Mouse (Mus musculus): ENCODE results near the gene Zkscan17. TPM values are rescaled to one million over a fixed set of nuclear protein-coding genes. Genes with fewer than 3 reads are reported as not detected.
A peak's percentile ranks its signal among the peaks of the same experiment; 100 is the strongest.

Gene Zkscan17
- polyA plus RNA-seq, 1 experiment = not detected

DNA sequence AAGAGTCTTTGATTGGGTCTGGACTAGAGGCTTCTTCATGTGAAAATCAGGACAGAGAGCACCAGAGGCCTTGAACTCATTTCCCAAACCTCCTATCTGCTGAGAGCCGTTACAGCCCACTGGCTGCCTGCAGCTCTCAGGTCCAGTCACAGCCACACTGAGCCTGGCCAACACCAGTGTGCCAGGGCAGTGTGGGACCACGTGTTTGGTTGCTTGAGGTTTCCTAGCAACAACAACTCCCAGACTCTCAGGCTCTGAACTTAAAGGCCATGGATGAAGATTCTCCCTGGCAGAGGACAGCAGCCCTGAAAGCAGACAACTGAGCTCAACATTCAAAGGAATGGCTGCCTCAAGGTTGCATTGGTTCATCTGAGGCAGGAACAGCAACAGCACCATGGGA is 40.9 kb downstream of the Zkscan17 start:
- no peak for TF ChIP-seq CTCF (IDR thresholded peaks at IDR 0.05; ENCODE audit: insufficient read depth, low read depth, low read length)
- no peak for TF ChIP-seq POLR2A (IDR thresholded peaks at IDR 0.05; ENCODE audit: insufficient read depth, low read depth, low read length)
- Histone ChIP-seq H3K27ac (ENCODE audit: insufficient read depth, low read depth, low read length) (no peak overlapping the region), H3K4me1 (ENCODE audit: control insufficient read depth, insufficient read depth, low read length) (no peaks in the 10 kb centered on the region), H3K4me3 (ENCODE audit: insufficient read depth, low read depth, low read length) (no peak overlapping the region)
- WGBS = 55% methylated on average over 2 of the region's 2 CpGs

DNA sequence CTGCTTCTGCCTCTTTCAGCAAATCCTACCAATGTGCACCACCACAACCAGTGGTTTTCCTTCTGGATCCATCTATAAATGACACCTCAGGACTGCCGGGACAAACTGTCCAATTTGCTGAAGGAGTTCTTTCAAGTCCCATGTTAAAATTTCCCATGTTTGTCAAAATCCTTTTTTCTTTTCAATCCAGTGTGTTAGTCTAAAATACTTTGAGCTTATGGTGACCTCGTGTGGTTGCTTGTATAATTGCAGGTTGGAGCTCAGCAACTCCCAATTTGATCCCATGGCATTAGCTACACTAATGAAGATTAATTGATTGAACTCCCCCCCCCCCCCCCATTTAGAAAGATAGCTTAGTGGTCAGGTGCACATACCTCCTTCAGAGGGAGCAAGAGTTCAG is 43.3 kb downstream of the Zkscan17 start:
- Histone ChIP-seq H3K4me1 (ENCODE audit: control insufficient read depth, insufficient read depth, low read length) (no peaks in the 10 kb centered on the region), H3K4me3 (ENCODE audit: insufficient read depth, low read depth, low read length) (no peak overlapping the region), H3K27ac (ENCODE audit: insufficient read depth, low read depth, low read length) (no peak overlapping the region)
- 1% methylated on average over 2 of the region's 2 CpGs for WGBS
- no peak for TF ChIP-seq POLR2A (IDR thresholded peaks at IDR 0.05; ENCODE audit: insufficient read depth, low read depth, low read length)
- no peak for TF ChIP-seq CTCF (IDR thresholded peaks at IDR 0.05; ENCODE audit: insufficient read depth, low read depth, low read length)

DNA sequence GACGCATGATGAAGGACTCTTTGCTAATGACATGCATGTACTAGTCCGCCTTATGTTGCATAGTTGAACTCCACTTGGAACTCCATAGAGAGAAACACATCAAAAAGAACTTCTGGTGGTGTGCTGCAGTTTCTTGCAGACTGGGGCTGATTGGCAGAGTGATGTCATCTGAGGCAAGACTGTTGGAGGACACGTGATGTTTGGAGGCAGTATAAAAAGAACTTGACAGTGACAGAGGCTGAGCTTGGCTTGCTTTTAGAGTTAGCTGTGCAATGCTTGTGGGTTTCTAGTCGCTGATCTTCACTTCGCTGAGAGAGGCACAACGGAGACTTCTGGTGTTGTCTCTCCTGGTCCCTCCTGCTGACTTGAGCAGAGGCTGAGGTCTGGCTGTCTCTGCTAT is 49.3 kb downstream of the Zkscan17 start:
- Histone ChIP-seq H3K4me1 (ENCODE audit: control insufficient read depth, insufficient read depth, low read length) (no peaks in the 10 kb centered on the region), H3K4me3 (ENCODE audit: insufficient read depth, low read depth, low read length) (no peak overlapping the region), H3K27ac (ENCODE audit: insufficient read depth, low read depth, low read length) (no peak overlapping the region)
- 72% methylated on average over 6 of the region's 6 CpGs for WGBS
- TF ChIP-seq CTCF (IDR thresholded peaks at IDR 0.05; ENCODE audit: insufficient read depth, low read depth, low read length) = no peak
- no peak for TF ChIP-seq POLR2A (IDR thresholded peaks at IDR 0.05; ENCODE audit: insufficient read depth, low read depth, low read length)

DNA sequence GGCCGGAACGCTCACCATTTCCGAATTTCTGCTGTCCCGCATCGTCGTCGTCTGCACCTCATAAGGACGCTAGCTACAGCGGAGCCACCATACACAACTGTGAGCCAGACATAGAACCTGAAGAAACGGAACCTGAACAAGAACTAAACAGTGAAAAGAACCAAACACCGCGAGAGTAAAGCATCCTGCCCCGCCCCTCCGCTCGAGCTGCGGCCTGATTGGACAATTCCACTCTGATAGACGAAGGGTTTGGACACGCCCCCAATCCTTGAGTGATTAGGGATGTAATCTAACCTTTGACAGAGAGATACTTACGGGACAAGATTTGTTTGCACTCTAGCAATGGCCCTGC is 54.2 kb downstream of the Zkscan17 start, which contains the start of gene Zfp867:
Gene Zfp867 (minus strand): TSS at position 149 of the 352 bp plus-strand sequence.
- Histone ChIP-seq H3K4me1 (ENCODE audit: control insufficient read depth, insufficient read depth, low read length) (peaks cover 4% of the 10 kb centered on the region), H3K4me3 (ENCODE audit: insufficient read depth, low read depth, low read length) (peak within 1 kb of the TSS; percentile 71), H3K27ac (ENCODE audit: insufficient read depth, low read depth, low read length) (no peak within 1 kb of the TSS)
- TF ChIP-seq POLR2A (IDR thresholded peaks at IDR 0.05; ENCODE audit: insufficient read depth, low read depth, low read length) = no peak
- whole genome bisulfite sequencing = under 1% methylated on average over 19 of the region's 19 CpGs

DNA sequence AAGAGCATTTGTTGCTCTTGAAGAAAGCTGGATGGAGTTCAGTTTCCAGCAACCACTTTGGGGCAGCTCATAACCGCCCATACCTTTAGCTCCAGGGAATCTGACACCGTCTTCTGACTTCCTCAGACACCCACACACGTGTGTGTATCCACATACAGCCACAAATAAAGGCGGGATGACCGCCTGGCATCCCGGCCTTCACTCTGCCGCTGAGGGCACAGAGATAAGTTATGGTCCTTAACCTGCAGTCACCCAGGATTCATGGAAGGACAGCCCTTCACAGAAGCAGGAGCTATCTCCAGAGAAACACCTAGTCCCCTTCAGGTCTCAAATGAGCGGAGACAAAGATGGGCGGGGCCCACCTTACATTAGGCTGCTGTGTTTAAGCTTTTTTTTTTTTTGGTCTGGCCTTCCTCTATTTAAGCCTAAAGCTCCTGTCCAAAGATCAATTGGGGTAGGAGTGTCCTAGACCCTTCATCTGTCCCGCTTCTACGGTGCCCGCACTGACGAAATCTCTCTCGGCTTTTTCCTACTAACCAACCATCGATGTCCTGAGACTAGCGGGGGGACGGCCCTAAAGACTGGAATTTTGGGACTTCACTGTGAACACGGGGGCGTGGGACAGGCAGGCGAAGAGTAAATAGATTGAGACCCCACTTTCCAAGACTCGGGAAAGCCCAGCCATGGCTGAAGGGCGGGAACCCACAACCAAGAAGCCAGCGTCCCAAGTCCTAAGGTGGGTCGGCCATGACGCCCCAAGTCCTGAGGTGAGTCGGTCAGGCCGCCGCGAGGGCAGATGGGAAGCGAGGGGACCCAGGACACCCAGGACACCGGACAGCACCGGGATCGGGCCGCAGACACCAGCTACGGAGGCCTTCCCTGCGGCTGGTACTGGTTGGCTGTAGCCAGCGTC is 54.9 kb downstream of the Zkscan17 start:
- H3K4me3 ChIP-seq (ENCODE audit: insufficient read depth, low read depth, low read length) = peak overlapping the region; percentile 71
- no peak overlapping the region for H3K27ac ChIP-seq (ENCODE audit: insufficient read depth, low read depth, low read length)
- no peak for TF ChIP-seq POLR2A (IDR thresholded peaks at IDR 0.05; ENCODE audit: insufficient read depth, low read depth, low read length)
- no peak for TF ChIP-seq CTCF (IDR thresholded peaks at IDR 0.05; ENCODE audit: insufficient read depth, low read depth, low read length)
- WGBS = 6% methylated on average over 37 of the region's 37 CpGs
- peaks cover 4% of the 10 kb centered on the region for H3K4me1 ChIP-seq (ENCODE audit: control insufficient read depth, insufficient read depth, low read length)

DNA sequence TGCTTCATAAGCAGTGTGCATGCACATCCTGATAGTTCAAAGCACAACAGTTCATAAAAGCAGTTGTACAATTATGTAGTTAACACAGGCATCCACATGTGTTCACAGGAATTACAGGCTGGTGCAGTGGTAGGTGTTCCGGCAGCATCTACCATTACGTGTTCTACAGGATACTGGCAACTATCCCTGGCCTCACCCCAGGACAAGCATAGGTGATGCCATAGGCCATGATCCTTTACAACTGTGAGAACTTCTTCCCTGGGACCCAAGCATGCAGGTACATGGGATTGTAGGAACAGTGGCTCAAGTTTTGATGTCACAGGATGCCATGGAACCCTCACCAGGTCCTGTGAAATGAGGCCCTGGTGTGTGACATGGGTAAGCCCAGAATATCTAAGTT is 66.1 kb downstream of the Zkscan17 start:
- TF ChIP-seq CTCF (IDR thresholded peaks at IDR 0.05; ENCODE audit: insufficient read depth, low read depth, low read length) (no peak), POLR2A (IDR thresholded peaks at IDR 0.05; ENCODE audit: insufficient read depth, low read depth, low read length) (no peak)
- 97% methylated on average over 2 of the region's 2 CpGs for WGBS

DNA sequence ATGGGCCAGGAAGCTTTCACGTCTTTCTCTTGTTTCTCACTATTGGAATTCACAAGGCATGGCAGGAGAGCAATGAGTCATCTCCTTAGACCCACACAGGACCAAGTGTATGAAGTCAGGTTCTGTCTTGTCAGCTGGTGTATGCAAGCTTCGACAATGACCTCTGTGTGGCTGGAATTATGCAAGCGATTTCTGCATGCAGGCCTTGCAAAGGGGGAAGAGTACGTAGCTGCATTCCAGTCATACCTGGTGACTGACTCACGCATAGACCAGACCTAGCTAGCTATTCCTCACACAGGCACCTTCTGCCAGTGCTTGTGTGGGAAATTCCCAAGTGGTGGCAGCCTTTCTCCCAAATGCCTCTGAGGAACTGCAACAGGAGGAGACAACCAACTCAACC is 67.6 kb downstream of the Zkscan17 start:
- no peak for TF ChIP-seq CTCF (IDR thresholded peaks at IDR 0.05; ENCODE audit: insufficient read depth, low read depth, low read length)
- TF ChIP-seq POLR2A (IDR thresholded peaks at IDR 0.05; ENCODE audit: insufficient read depth, low read depth, low read length) = no peak
- peak overlapping the region; percentile 18 for H3K27ac ChIP-seq (ENCODE audit: insufficient read depth, low read depth, low read length)

More for the DNA sequence above, 66.1 kb downstream of the Zkscan17 start:
- peaks cover 5% of the 10 kb centered on the region; the same call in 1 of the 2 replicates for H3K4me1 ChIP-seq (ENCODE audit: control insufficient read depth, insufficient read depth, low read length)
- no peak overlapping the region for H3K4me3 ChIP-seq (ENCODE audit: insufficient read depth, low read depth, low read length)
- H3K27ac ChIP-seq (ENCODE audit: insufficient read depth, low read depth, low read length) = no peak overlapping the region

DNA sequence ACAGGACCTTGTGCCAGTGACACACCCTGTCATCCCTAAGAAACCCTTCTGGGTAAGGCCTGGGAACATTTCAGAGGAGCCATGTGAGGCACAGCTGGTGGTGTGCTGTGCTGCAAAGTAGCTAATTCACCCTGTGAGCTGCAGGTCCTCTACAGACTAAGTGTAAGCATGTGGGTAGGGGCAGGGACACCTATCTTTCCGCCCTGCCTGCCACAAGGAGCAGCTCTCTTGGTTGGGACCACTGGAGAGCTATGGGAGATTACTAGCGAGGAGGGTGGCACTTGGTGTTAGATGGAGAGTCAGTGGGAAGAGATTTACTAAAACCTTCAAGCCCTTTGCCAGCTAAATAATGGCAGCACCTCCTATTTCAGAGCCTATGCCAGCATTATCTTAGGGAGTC is 69.7 kb downstream of the Zkscan17 start:
- no peak overlapping the region for H3K4me3 ChIP-seq (ENCODE audit: insufficient read depth, low read depth, low read length)
- peaks cover 5% of the 10 kb centered on the region; the same call in 1 of the 2 replicates for H3K4me1 ChIP-seq (ENCODE audit: control insufficient read depth, insufficient read depth, low read length)
- WGBS = 98% methylated on average over 2 of the region's 2 CpGs
- H3K27ac ChIP-seq (ENCODE audit: insufficient read depth, low read depth, low read length) = no peak overlapping the region
- no peak for TF ChIP-seq CTCF (IDR thresholded peaks at IDR 0.05; ENCODE audit: insufficient read depth, low read depth, low read length)
- TF ChIP-seq POLR2A (IDR thresholded peaks at IDR 0.05; ENCODE audit: insufficient read depth, low read depth, low read length) = no peak

More for the DNA sequence above, 67.6 kb downstream of the Zkscan17 start:
- Histone ChIP-seq H3K4me3 (ENCODE audit: insufficient read depth, low read depth, low read length) (no peak overlapping the region), H3K4me1 (ENCODE audit: control insufficient read depth, insufficient read depth, low read length) (peaks cover 5% of the 10 kb centered on the region; the same call in 1 of the 2 replicates)
- WGBS = 29% methylated on average over 5 of the region's 5 CpGs

DNA sequence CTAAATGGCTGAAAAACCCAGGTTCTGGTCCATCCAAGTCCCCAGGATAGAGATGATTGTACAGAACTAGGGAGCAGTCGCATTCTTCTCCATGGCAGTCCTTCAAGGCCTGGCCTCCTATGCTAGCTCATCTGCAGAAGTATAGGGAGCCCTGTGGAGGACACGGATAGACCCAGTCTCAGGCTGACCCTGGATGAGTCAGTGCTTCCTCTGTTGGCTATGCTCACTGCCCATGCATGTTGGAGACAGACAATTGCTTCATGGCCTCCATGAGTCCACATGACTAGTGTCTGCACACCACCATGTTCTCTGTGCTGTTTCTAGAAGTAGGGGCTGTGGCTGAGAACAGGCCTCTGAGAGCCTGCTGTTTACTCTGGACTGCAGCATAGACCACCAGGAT is 70.2 kb downstream of the Zkscan17 start:
- Histone ChIP-seq H3K4me3 (ENCODE audit: insufficient read depth, low read depth, low read length) (no peak overlapping the region), H3K4me1 (ENCODE audit: control insufficient read depth, insufficient read depth, low read length) (peaks cover 5% of the 10 kb centered on the region; the same call in 1 of the 2 replicates), H3K27ac (ENCODE audit: insufficient read depth, low read depth, low read length) (no peak overlapping the region)
- 87% methylated on average over 2 of the region's 2 CpGs for WGBS
- no peak for TF ChIP-seq CTCF (IDR thresholded peaks at IDR 0.05; ENCODE audit: insufficient read depth, low read depth, low read length)
- TF ChIP-seq POLR2A (IDR thresholded peaks at IDR 0.05; ENCODE audit: insufficient read depth, low read depth, low read length) = no peak
